Mouse (Mus musculus) adipocyte (in vitro differentiated cells): ENCODE results near the gene Gm21188.
"Not testable (repeated sequence)": the region's sequence is repeated elsewhere in the genome, so short reads cannot be mapped to it uniquely, and the experiment has no call there.

ENCODE experiments used
- DNase-seq: peaks from one replicate; pipeline ENCODE4 v3.0.0-alpha.2; 2016; ENCODE audit warnings: low spot score

Gene Gm21188

GRCm38 (mm10) chr13:120026911-120027310 is 25.1 kb downstream of the Gm21188 start, which contains the start of gene Gm36079:
Gene Gm36079 (minus strand): TSS chr13:120027011.
- not testable (repeated sequence) for DNase-seq

GRCm38 (mm10) chr13:120026373-120026772 is 25.6 kb downstream of the Gm21188 start:
- not testable (repeated sequence) for DNase-seq

GRCm38 (mm10) chr13:120025576-120025975 is 26.4 kb downstream of the Gm21188 start:
- DNase-seq = not testable (repeated sequence)

- DNase-seq = not testable (repeated sequence)
Measured at GRCm38 (mm10) chr13:120025004-120025403, 27.0 kb downstream of the Gm21188 start.

GRCm38 (mm10) chr13:120024581-120024980 is 27.4 kb downstream of the Gm21188 start:
- DNase-seq = not testable (repeated sequence)

GRCm38 (mm10) chr13:120021477-120021876 is 30.5 kb downstream of the Gm21188 start:
- peak; percentile 4 for DNase-seq

- not testable (repeated sequence) for DNase-seq
Measured at GRCm38 (mm10) chr13:120015348-120016007, 36.5 kb downstream of the Gm21188 start.

GRCm38 (mm10) chr13:120013962-120014361 is 38.0 kb downstream of the Gm21188 start:
- not testable (repeated sequence) for DNase-seq

GRCm38 (mm10) chr13:120013544-120013943 is 38.5 kb downstream of the Gm21188 start:
- not testable (repeated sequence) for DNase-seq

GRCm38 (mm10) chr13:120010068-120010467 is 41.9 kb downstream of the Gm21188 start:
- not testable (repeated sequence) for DNase-seq

GRCm38 (mm10) chr13:119999215-119999614 is 52.8 kb downstream of the Gm21188 start:
- DNase-seq = not testable (repeated sequence)

GRCm38 (mm10) chr13:119998442-119999086 is 53.4 kb downstream of the Gm21188 start:
- not testable (repeated sequence) for DNase-seq

- not testable (repeated sequence) for DNase-seq
Measured at GRCm38 (mm10) chr13:119991917-119992496, 60.0 kb downstream of the Gm21188 start.

- not testable (repeated sequence) for DNase-seq
Measured at GRCm38 (mm10) chr13:119991264-119991663, 60.7 kb downstream of the Gm21188 start.
